Mouse (Mus musculus) midbrain, embryonic 16.5 days (tissue): ENCODE data around the gene Gm20683. TPM values are rescaled to one million over a fixed set of nuclear protein-coding genes. Genes with fewer than 3 reads are reported as not detected.

Source experiments
- ATAC-seq: fragments of 200-750 bp; cut with Nextera tagmentation; 2 replicates; pipeline ENCODE4 v1.8.0; 2017; ENCODE audit warnings: moderate TSS enrichment
- H3K27ac ChIP-seq: fragments of 300-500 bp; sonication (generic); 2 replicates; pipeline ENCODE4 v1.5.1; 2014; ENCODE audit warnings: mild to moderate bottlenecking, low read length, mixed read lengths
- H3K27me3 ChIP-seq: fragments of 300-500 bp; sonication (generic); 2 replicates; pipeline ENCODE4 v1.6.1; 2014; ENCODE audit warnings: low read depth, low read length, mixed read lengths; ENCODE audit not compliant: control insufficient read depth, insufficient read depth
- H3K36me3 ChIP-seq: fragments of 300-500 bp; sonication (generic); 2 replicates; pipeline ENCODE4 v1.6.1; 2014; ENCODE audit warnings: mild to moderate bottlenecking, low read length, moderate library complexity, mixed read lengths; ENCODE audit not compliant: control insufficient read depth, insufficient read depth
- H3K4me1 ChIP-seq: fragments of 300-500 bp; sonication (generic); 2 replicates; pipeline ENCODE4 v1.6.1; 2014; ENCODE audit warnings: mild to moderate bottlenecking, low read length, mixed read lengths; ENCODE audit not compliant: control insufficient read depth, insufficient read depth
- H3K4me2 ChIP-seq: fragments of 300-500 bp; sonication (generic); 2 replicates; pipeline ENCODE4 v1.6.1; 2014; ENCODE audit warnings: mild to moderate bottlenecking, low read length, mixed read lengths
- H3K4me3 ChIP-seq: fragments of 300-500 bp; sonication (generic); 2 replicates; pipeline ENCODE4 v1.5.1; 2014; ENCODE audit warnings: low read depth, mild to moderate bottlenecking, low read length, moderate library complexity, mixed read lengths
- H3K9ac ChIP-seq: fragments of 300-500 bp; sonication (generic); 2 replicates; pipeline ENCODE4 v1.6.1; 2014; ENCODE audit warnings: low read depth, low read length, mixed read lengths
- H3K9me3 ChIP-seq: fragments of 300-500 bp; sonication (generic); replicated peaks from 2 replicates; pipeline ENCODE4 v1.6.1; 2014; ENCODE audit warnings: mild to moderate bottlenecking, low read length, mixed read lengths; ENCODE audit not compliant: control insufficient read depth, poor library complexity, severe bottlenecking
- WGBS: fragments of 180-500 bp; shearing (Covaris S2); extraction: QIAGEN DNeasy Blood & Tissue Kit; methylation state at CpG from one replicate; pipeline ENCODE4 v1.1.7; 2014; 5-methylcytosine and 5-hydroxymethylcytosine counted together
- microRNA-seq: library from miRNA; unstranded; fragments of <30 nt; microRNA quantifications from one replicate; pipeline ENCODE4, GENCODE M21; 2017
- polyA plus RNA-seq: library from polyadenylated mRNA; unstranded; fragments of >200 nt; fragmentation: Nextera tagmentation; extraction: Ambion mirVana; gene quantifications from 2 replicates; pipeline ENCODE4 v1.2.1, GENCODE M21; 2015

Gm20683 gene
- polyA plus RNA-seq, 1 experiment from 2014 or later, result 14.5 TPM

DNA sequence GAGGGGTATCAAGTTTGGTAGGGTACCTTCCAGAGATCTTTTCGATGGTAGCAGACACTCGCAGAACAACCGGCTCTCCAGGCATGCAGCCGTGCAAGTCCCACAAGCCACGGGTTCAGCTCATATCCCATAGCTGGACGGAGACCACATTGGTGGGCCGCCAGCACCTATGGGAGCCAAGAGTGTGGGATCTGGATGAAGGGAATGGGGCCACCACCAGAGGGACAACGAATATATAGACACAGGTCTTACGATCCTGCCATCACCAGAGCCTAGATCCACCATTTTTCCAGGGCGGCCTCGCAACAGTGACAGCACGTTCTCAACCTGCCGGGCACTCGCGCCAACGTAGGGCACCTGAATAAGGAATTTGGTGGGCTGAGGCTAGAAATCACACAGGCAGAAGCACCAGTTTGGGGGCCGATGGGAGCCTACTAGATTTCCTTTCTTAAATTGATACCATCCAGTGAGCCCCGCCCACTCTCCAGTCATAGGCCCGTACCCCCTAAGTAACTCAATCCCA, 50.2 kb downstream of the Gm20683 start:
- H3K36me3 ChIP-seq, result peaks cover 7% of the 10 kb centered on the region; the same call in 1 of the 2 replicates
- 28% methylated on average over 19 of the region's 19 CpGs for WGBS
- H3K27me3 ChIP-seq, result no peaks in the 10 kb centered on the region
- H3K4me1 ChIP-seq, result peaks cover 26% of the 10 kb centered on the region
- peak overlapping the region; percentile 92 for H3K27ac ChIP-seq
- peak overlapping the region; percentile 82 for H3K4me3 ChIP-seq
- H3K4me2 ChIP-seq, result peak overlapping the region; percentile 79
- H3K9me3 ChIP-seq, result no peaks in the 10 kb centered on the region
- H3K9ac ChIP-seq, result peak overlapping the region; percentile 84
- ATAC-seq, result no peak

DNA sequence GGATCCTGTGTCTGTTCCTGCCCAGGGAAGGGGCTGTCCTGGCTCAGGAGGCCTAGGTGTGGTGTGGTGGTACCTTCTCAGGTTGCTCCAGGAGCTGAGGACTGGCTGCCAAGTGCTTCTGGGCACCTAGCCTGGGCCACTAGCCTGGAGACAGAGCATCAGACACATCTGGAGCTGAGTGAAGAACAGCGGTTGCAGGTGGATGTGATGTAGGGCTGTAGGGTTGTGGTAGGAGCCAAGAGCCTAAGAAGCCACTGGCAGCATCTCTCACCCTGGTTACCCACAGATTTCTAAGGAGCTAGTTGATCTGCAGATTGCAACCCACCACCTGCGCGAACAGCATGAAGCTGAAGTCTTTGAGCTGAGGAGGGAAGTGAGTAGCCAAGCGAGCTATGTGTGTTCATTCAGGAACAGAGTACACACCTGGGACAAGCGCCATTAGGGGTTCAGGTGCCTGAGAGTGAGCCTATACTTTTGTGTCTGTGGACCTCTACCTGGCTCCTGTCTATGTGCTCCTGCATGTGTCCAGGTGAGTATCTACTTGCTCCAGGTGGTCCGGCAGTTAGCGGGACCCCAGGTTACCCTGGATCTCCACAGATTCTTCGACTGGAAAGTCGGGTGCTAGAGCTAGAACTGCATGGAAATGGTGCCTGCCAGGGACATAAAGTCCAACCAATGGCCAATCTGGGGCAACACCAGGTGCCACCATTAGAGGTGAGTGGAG, 54.6 kb downstream of the Gm20683 start:
- H3K9me3 ChIP-seq, result no peaks in the 10 kb centered on the region
- no peak overlapping the region for H3K4me3 ChIP-seq
- no peak overlapping the region for H3K9ac ChIP-seq
- H3K27ac ChIP-seq, result no peak overlapping the region
- peaks cover 30% of the 10 kb centered on the region for H3K4me1 ChIP-seq
- H3K4me2 ChIP-seq, result no peak overlapping the region
- H3K27me3 ChIP-seq, result no peaks in the 10 kb centered on the region
- ATAC-seq, result no peak
- H3K36me3 ChIP-seq, result peaks cover 16% of the 10 kb centered on the region
- WGBS, result 91% methylated on average over 9 of the region's 9 CpGs

DNA sequence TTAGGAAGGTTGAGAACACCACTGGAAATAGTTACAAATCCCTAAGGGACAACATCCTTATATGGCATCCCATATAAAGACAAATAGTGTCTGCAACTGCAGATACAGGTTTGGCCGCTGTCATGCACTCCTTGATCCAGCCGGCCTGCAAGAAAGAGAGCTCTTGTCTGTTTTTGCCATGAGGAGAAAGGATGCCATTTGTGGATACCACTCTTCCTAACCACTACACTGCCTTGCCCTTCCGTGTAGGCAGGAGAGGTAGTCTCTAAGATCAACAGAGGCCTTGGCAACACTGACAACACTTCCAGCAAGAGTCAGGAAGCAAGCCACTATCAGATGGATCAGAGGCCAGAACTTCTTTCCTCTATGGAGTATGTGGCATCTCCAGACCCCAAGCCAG, 55.3 kb downstream of the Gm20683 start, which contains the start of gene Ccdc78:
Gene Ccdc78, plus strand, starts transcription at position 301 of the 400 bp plus-strand sequence.
- Histone ChIP-seq H3K27me3 (no peaks in the 10 kb centered on the region), H3K9me3 (no peaks in the 10 kb centered on the region), H3K4me1 (peaks cover 27% of the 10 kb centered on the region), H3K36me3 (peaks cover 22% of the 10 kb centered on the region), H3K9ac (peak within 1 kb of the TSS; percentile 89), H3K4me3 (peak within 1 kb of the TSS; percentile 78), H3K27ac (peak within 1 kb of the TSS; percentile 92), H3K4me2 (peak within 1 kb of the TSS; percentile 92)
- ATAC-seq, result no peak
- 90% methylated on average over 3 of the region's 3 CpGs for WGBS

DNA sequence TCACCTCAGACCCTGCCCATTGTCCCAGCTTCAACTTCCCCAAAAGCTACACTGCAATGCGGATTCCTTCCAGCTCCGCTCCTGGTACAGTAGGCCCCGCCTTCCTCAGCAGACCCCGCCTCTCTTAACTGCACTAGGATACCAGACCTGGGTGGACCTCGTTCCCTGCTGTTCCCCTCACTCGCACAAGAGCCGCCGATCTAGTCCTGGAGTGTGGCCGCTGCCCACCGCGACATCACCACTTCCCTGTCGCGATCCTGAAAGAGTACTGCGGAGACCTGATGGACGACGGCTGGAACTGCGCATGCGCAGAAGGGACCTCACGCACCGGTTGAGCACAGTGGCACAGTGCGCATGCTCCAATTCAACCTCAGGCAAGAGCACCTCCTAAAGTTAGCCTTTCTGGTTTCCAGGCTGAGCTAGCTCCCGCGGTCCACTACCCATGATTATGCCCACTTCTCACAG, 56.2 kb downstream of the Gm20683 start, which contains the start of gene Haghl:
Gene Haghl, minus strand, starts transcription at position 393 of the 465 bp plus-strand sequence.
- Histone ChIP-seq H3K27me3 (no peaks in the 10 kb centered on the region), H3K36me3 (peaks cover 23% of the 10 kb centered on the region), H3K27ac (peak within 1 kb of the TSS; percentile 92), H3K4me3 (peak within 1 kb of the TSS; percentile 78), H3K9ac (peak within 1 kb of the TSS; percentile 89), H3K9me3 (no peaks in the 10 kb centered on the region), H3K4me1 (peaks cover 17% of the 10 kb centered on the region), H3K4me2 (peak within 1 kb of the TSS; percentile 92)
- WGBS, result under 1% methylated on average over 23 of the region's 23 CpGs
- ATAC-seq, result peak; percentile 81

Small RNA genes within 50 kb of the gene (microRNA-seq; reads per million reads assigned to microRNA genes)
- gene Mir3082, result not detected

Other genes with a start within 250 kb of the Gm20683 start
- gene Gng13, start 124.6 kb downstream of the Gm20683 start, polyA plus RNA-seq, result 3.2 and 7.3 TPM in 2 replicates
- gene Chtf18, start 114.3 kb downstream of the Gm20683 start, polyA plus RNA-seq, result 4.7 and 5.4 TPM in 2 replicates
- 26.6 and 26.8 TPM in 2 replicates for gene Rpusd1, start 114.1 kb downstream of the Gm20683 start, polyA plus RNA-seq
- not detected in 2 replicates for gene Mslnl, start 105.7 kb downstream of the Gm20683 start, polyA plus RNA-seq
- gene Msln, start 87.4 kb downstream of the Gm20683 start, polyA plus RNA-seq, result 0.15 and 0.85 TPM in 2 replicates
- gene Narfl, start 68.0 kb downstream of the Gm20683 start, polyA plus RNA-seq, result 29.0 and 30.2 TPM in 2 replicates
- gene Haghl, start 56.1 kb downstream of the Gm20683 start, polyA plus RNA-seq, result 147 and 165 TPM in 2 replicates
- gene Ccdc78, start 55.2 kb downstream of the Gm20683 start, polyA plus RNA-seq, result 0.34 and 0.39 TPM in 2 replicates
- 91.8 and 96.9 TPM in 2 replicates for gene Fam173a, start 48.9 kb downstream of the Gm20683 start, polyA plus RNA-seq
- 1.3 TPM in 1 of 2 replicates, not detected in the other for gene AC134908.4, start 46.1 kb downstream of the Gm20683 start, polyA plus RNA-seq
- gene Metrn, start 44.6 kb downstream of the Gm20683 start, polyA plus RNA-seq, result 33.1 and 37.1 TPM in 2 replicates
- gene Fbxl16, start 32.7 kb downstream of the Gm20683 start, polyA plus RNA-seq, result 45.6 and 52.4 TPM in 2 replicates
- 32.7 and 33.5 TPM in 2 replicates for gene Wdr24, start 18.1 kb downstream of the Gm20683 start, polyA plus RNA-seq
- gene Jmjd8, start 12.9 kb downstream of the Gm20683 start, polyA plus RNA-seq, result 52.0 and 60.4 TPM in 2 replicates
- gene Stub1, start 8.4 kb downstream of the Gm20683 start, polyA plus RNA-seq, result 358 and 382 TPM in 2 replicates
- gene Rhbdl1, start 4.5 kb downstream of the Gm20683 start, polyA plus RNA-seq, result 59.3 and 66.1 TPM in 2 replicates
- gene Rhot2, start 3.1 kb upstream of the Gm20683 start, polyA plus RNA-seq, result 15.2 and 16.7 TPM in 2 replicates
- gene Wdr90, start 19.7 kb upstream of the Gm20683 start, polyA plus RNA-seq, result 18.5 and 21.6 TPM in 2 replicates
- gene Mcrip2, start 27.0 kb upstream of the Gm20683 start, polyA plus RNA-seq, result 18.0 and 25.3 TPM in 2 replicates
- gene Mettl26, start 33.3 kb upstream of the Gm20683 start, polyA plus RNA-seq, result 62.2 and 63.5 TPM in 2 replicates
- 0.45 and 0.52 TPM in 2 replicates for gene Wfikkn1, start 39.1 kb upstream of the Gm20683 start, polyA plus RNA-seq
- gene Rab40c, start 78.0 kb upstream of the Gm20683 start, polyA plus RNA-seq, result 50.9 and 52.2 TPM in 2 replicates
- gene Pigq, start 103.2 kb upstream of the Gm20683 start, polyA plus RNA-seq, result 71.3 and 85.3 TPM in 2 replicates
- 0.16 and 0.78 TPM in 2 replicates for gene Nhlrc4, start 103.2 kb upstream of the Gm20683 start, polyA plus RNA-seq
- gene A930017K11Rik, start 110.8 kb upstream of the Gm20683 start, polyA plus RNA-seq, result 2.8 and 3.1 TPM in 2 replicates
- gene Capn15, start 144.0 kb upstream of the Gm20683 start, polyA plus RNA-seq, result 20.6 and 20.8 TPM in 2 replicates
- 25.8 and 30.1 TPM in 2 replicates for gene Rab11fip3, start 227.8 kb upstream of the Gm20683 start, polyA plus RNA-seq
- 38.2 and 41.3 TPM in 2 replicates for gene Decr2, start 248.6 kb upstream of the Gm20683 start, polyA plus RNA-seq